Mouse (Mus musculus) right cerebral cortex, postnatal 10 days (tissue): ENCODE measurements around the gene Anp32b.

Source experiments
- DNase-seq, 2 experiments: peaks; one replicate each; pipeline ENCODE4 v3.0.0; 2021; ENCODE audit warnings: low spot score in 2 of 2

Anp32b gene

GRCm38 (mm10) chr4:46450519-46451131 is at the start of gene Anp32b:
TSS of gene Anp32b (plus strand) at chr4:46450902.
- peak; percentile 94 to 95 for DNase-seq

- DNase-seq, result no peak
Measured at GRCm38 (mm10) chr4:46404042-46404795, 46.5 kb upstream of the Anp32b start.

GRCm38 (mm10) chr4:46406966-46407703 is 43.6 kb upstream of the Anp32b start:
- no peak for DNase-seq

- no peak for DNase-seq
Measured at GRCm38 (mm10) chr4:46410677-46411076, 40.0 kb upstream of the Anp32b start.

GRCm38 (mm10) chr4:46411489-46411888 is 39.2 kb upstream of the Anp32b start:
- no peak for DNase-seq

- DNase-seq, result no peak
Measured at GRCm38 (mm10) chr4:46412113-46412512, 38.6 kb upstream of the Anp32b start.

GRCm38 (mm10) chr4:46413406-46413805 is 37.3 kb upstream of the Anp32b start, which contains the start of gene Hemgn:
TSS of gene Hemgn (minus strand) at chr4:46413506.
- DNase-seq, result no peak

GRCm38 (mm10) chr4:46417491-46417890 is 33.2 kb upstream of the Anp32b start:
- DNase-seq, result peak in 1 of 2 experiments; percentile 40

- DNase-seq, result no peak
Measured at GRCm38 (mm10) chr4:46418851-46419250, 31.9 kb upstream of the Anp32b start.

GRCm38 (mm10) chr4:46422625-46423024 is 28.1 kb upstream of the Anp32b start:
- no peak for DNase-seq

- DNase-seq, result peak; percentile 50 to 71
Measured at GRCm38 (mm10) chr4:46428903-46429499, 21.7 kb upstream of the Anp32b start.

- no peak for DNase-seq
Measured at GRCm38 (mm10) chr4:46432339-46433036, 18.2 kb upstream of the Anp32b start.

GRCm38 (mm10) chr4:46442501-46442900 is 8.2 kb upstream of the Anp32b start:
- DNase-seq, result no peak

GRCm38 (mm10) chr4:46445237-46445945 is 5.3 kb upstream of the Anp32b start:
- DNase-seq, result no peak

GRCm38 (mm10) chr4:46447461-46447860 is 3.2 kb upstream of the Anp32b start:
- no peak for DNase-seq

- peak; percentile 31 to 52 for DNase-seq
Measured at GRCm38 (mm10) chr4:46448886-46449285, 1.8 kb upstream of the Anp32b start.

GRCm38 (mm10) chr4:46450020-46450518 is 633 bp upstream of the Anp32b start:
- no peak for DNase-seq

GRCm38 (mm10) chr4:46451240-46451757 is 597 bp downstream of the Anp32b start:
- peak; percentile 77 to 78 for DNase-seq

GRCm38 (mm10) chr4:46451758-46452480 is 1.2 kb downstream of the Anp32b start:
- peak; percentile 78 for DNase-seq

GRCm38 (mm10) chr4:46452481-46452850 is 1.8 kb downstream of the Anp32b start:
- DNase-seq, result peak; percentile 73 to 79
